Mouse (Mus musculus): ENCODE data around the gene Fbxl20. TPM values are rescaled to one million over a fixed set of nuclear protein-coding genes. Genes with fewer than 3 reads are reported as not detected.

Gene Fbxl20
- polyA plus RNA-seq, 1 experiment from 2014 or later = 18.6 TPM

DNA sequence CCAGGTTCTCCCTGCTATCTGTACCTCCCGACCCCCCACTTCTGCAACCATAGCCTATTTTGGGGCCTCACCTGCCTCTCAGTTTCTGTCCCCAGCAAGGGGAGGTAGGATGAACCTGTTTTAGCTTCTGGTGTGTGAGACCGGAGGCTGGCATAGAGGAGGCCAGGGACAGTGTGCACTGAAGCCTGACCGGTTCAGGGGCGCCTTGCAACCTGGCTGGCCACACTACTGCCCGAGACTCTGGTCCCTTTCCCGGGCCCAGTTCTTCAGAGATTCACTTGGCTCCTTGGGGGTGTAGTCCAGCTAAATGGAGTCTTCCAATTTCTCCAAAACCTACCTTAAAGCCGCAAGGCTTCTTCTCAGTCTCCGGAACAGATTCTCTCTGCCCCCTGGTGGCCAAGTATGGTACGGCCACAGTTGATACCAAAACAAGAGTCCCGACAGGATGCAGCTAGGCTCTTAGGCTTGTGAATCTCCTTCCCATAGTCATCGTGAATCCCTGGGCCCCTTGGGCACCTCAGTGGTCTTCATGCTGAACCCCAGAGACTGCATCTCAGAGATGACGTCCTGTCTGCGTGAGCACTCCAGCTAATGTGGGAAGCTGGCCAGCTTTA is 74.9 kb downstream of the Fbxl20 start:
- Histone ChIP-seq H3K36me3 (replicated peaks; ENCODE audit: control insufficient read depth, insufficient read depth) (no peaks in the 10 kb centered on the region), H3K27me3 (ENCODE audit: control insufficient read depth, insufficient read depth, low read length) (no peaks in the 10 kb centered on the region), H3K9me3 (ENCODE audit: control insufficient read depth, low read length) (no peaks in the 10 kb centered on the region), H3K4me3 (replicated peaks; ENCODE audit: low read length) (no peak overlapping the region), H3K4me1 (replicated peaks; ENCODE audit: control insufficient read depth, insufficient read depth, low read length) (no peaks in the 10 kb centered on the region), H3K9ac (no peak overlapping the region), H3K4me2 (replicated peaks) (no peak overlapping the region), H3K27ac (no peak overlapping the region)
- ATAC-seq (ENCODE audit: low FRiP score) = no peak
- WGBS = 20% methylated on average over 13 of the region's 13 CpGs
- DNase-seq (ENCODE audit: low spot score) = peak; percentile 96

DNA sequence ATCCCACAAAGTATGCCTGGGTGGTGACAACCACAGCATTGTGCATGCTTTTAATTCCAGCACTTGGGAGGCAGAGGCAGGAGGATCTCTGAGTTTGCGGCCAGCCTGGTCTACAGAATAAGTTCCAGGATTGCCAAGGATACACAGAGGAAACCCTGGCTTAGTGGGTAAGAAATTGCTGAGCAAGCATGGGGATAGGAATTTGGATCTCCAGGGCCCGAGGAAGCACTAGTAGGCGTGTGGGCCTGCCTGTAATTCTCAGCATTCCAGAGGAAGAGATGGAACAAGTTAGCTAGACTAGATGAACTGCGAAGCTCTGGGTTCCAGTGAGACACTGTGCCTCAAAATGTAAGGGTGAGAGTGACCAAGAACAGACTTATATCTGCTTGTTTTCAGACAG is 76.8 kb downstream of the Fbxl20 start:
- Histone ChIP-seq H3K9ac (no peak overlapping the region), H3K9me3 (ENCODE audit: control insufficient read depth, low read length) (no peaks in the 10 kb centered on the region), H3K4me3 (replicated peaks; ENCODE audit: low read length) (no peak overlapping the region), H3K27ac (no peak overlapping the region), H3K27me3 (ENCODE audit: control insufficient read depth, insufficient read depth, low read length) (no peaks in the 10 kb centered on the region), H3K4me1 (replicated peaks; ENCODE audit: control insufficient read depth, insufficient read depth, low read length) (no peaks in the 10 kb centered on the region), H3K36me3 (replicated peaks; ENCODE audit: control insufficient read depth, insufficient read depth) (no peaks in the 10 kb centered on the region), H3K4me2 (replicated peaks) (no peak overlapping the region)
- WGBS = 94% methylated on average over 4 of the region's 4 CpGs
- DNase-seq (ENCODE audit: low spot score) (no peak), ATAC-seq (ENCODE audit: low FRiP score) (no peak)

DNA sequence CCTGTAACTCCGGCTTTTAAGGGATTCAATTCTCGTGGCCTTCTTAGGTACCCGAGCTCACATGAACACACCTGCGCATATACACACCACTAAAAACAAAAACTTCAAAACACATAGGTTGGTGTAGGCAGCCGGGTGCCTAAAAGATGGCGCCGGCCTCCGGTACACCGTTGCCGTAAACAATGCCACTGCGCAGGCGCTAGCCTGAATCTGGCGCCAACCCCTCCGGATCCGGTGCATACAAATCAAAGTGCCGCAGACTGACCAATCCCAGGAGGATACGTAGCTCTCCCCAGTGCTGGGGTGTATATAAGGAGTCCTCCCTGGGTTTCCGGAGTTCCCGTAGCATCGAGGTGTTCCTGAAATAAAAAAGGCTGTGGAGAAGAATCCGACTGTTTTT is 82.9 kb downstream of the Fbxl20 start:
- H3K4me2 ChIP-seq (replicated peaks) = no peak overlapping the region
- H3K27ac ChIP-seq = no peak overlapping the region
- H3K4me3 ChIP-seq (replicated peaks; ENCODE audit: low read length) = no peak overlapping the region
- H3K27me3 ChIP-seq (ENCODE audit: control insufficient read depth, insufficient read depth, low read length) = no peaks in the 10 kb centered on the region
- no peaks in the 10 kb centered on the region for H3K36me3 ChIP-seq (replicated peaks; ENCODE audit: control insufficient read depth, insufficient read depth)
- WGBS = 96% methylated on average over 21 of the region's 21 CpGs
- DNase-seq (ENCODE audit: low spot score) = no peak
- H3K9ac ChIP-seq = no peak overlapping the region
- H3K4me1 ChIP-seq (replicated peaks; ENCODE audit: control insufficient read depth, insufficient read depth, low read length) = no peaks in the 10 kb centered on the region
- 0 out of 2 replicates have a peak, but pooled peaks cover 7% of the 10 kb centered on the region for H3K9me3 ChIP-seq (ENCODE audit: control insufficient read depth, low read length)
- ATAC-seq (ENCODE audit: low FRiP score) = no peak

DNA sequence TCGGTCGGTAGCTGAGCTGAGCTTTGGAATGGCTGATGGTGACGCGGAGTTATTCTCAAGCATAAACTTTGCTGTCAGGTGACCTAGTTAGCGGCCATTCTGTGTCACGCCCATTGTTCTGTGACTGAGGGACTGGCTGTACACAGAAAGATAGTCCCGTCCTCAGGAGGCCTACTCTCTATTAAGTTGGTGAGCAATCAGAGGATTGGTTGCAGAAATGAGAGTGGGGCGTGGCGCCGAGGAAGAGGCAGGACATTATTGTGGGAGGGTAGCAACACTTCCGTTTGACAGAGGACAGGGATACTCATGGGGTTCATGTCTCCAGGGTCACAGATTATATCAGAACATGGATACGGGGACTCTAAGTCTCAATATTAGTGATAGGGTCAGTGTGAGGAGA is 84.0 kb downstream of the Fbxl20 start:
- Histone ChIP-seq H3K4me3 (replicated peaks; ENCODE audit: low read length) (no peak overlapping the region), H3K36me3 (replicated peaks; ENCODE audit: control insufficient read depth, insufficient read depth) (no peaks in the 10 kb centered on the region), H3K27me3 (ENCODE audit: control insufficient read depth, insufficient read depth, low read length) (no peaks in the 10 kb centered on the region), H3K9me3 (ENCODE audit: control insufficient read depth, low read length) (0 out of 2 replicates have a peak, but pooled peaks cover 7% of the 10 kb centered on the region), H3K4me2 (replicated peaks) (no peak overlapping the region), H3K27ac (no peak overlapping the region), H3K4me1 (replicated peaks; ENCODE audit: control insufficient read depth, insufficient read depth, low read length) (no peaks in the 10 kb centered on the region), H3K9ac (no peak overlapping the region)
- 93% methylated on average over 12 of the region's 12 CpGs for WGBS
- no peak for ATAC-seq (ENCODE audit: low FRiP score)
- no peak for DNase-seq (ENCODE audit: low spot score)

DNA sequence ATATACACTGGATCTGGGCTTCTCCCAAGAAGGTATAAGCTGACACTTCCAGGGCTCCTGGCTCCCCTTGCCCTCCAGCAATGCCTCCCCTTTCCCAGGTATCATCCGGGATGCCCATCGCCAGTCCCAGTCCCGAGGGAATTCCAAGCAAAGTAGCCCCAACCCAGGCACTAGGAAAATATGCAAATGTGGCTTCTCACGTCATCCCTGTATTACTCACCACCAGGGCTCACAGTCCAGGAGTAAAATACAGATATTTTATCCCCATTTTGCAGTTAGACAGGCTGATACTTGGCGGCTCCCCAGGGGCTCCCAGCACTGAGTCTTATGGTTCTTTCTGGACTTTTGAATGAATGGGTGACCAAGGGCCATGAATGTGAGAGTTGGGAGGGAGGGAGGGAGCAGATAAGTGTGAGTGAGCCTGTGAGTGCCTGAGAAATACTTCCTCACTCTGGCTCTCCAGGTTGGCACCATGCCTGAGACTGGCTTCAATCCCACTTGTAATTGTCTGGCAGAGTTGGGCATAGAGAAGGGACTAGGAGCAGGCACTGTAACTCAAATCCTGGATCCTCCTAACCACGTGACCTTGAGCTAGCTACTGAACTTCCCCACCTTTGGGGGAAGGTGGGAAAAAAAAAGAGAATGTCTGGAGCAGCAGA is 88.2 kb downstream of the Fbxl20 start:
- no peaks in the 10 kb centered on the region for H3K36me3 ChIP-seq (replicated peaks; ENCODE audit: control insufficient read depth, insufficient read depth)
- DNase-seq (ENCODE audit: low spot score) = peak; percentile 65
- H3K9me3 ChIP-seq (ENCODE audit: control insufficient read depth, low read length) = 0 out of 2 replicates have a peak, but pooled peaks cover 2% of the 10 kb centered on the region
- no peak overlapping the region for H3K27ac ChIP-seq
- 55% methylated on average over 6 of the region's 6 CpGs for WGBS
- 0 out of 2 replicates have a peak, but pooled peaks cover 3% of the 10 kb centered on the region for H3K4me1 ChIP-seq (replicated peaks; ENCODE audit: control insufficient read depth, insufficient read depth, low read length)
- H3K4me3 ChIP-seq (replicated peaks; ENCODE audit: low read length) = no peak overlapping the region
- no peaks in the 10 kb centered on the region for H3K27me3 ChIP-seq (ENCODE audit: control insufficient read depth, insufficient read depth, low read length)
- H3K9ac ChIP-seq = no peak overlapping the region
- no peak overlapping the region for H3K4me2 ChIP-seq (replicated peaks)
- no peak for ATAC-seq (ENCODE audit: low FRiP score)

DNA sequence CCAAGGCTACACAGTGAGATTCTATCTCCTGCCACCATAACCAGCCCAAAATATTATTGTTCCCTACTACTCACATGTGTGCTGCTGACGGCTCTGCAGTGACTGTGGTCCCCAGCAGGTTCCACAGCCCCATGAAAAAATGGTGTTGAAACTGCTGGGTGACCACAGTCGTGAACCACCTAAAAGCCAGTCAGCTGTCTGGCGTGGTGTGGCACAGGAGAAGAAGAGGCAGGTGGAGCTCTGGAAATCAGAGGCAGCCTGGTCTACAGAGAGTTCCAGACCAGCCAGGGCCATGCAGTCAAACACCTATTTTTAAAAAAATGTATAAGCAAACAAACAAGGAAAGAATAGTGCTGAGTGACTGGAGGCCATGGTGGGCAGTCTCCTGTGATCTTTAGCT is 88.8 kb downstream of the Fbxl20 start:
- no peak for DNase-seq (ENCODE audit: low spot score)
- 0 out of 2 replicates have a peak, but pooled peaks cover 3% of the 10 kb centered on the region for H3K27me3 ChIP-seq (ENCODE audit: control insufficient read depth, insufficient read depth, low read length)
- H3K4me2 ChIP-seq (replicated peaks) = no peak overlapping the region
- no peak for ATAC-seq (ENCODE audit: low FRiP score)
- no peaks in the 10 kb centered on the region for H3K36me3 ChIP-seq (replicated peaks; ENCODE audit: control insufficient read depth, insufficient read depth)
- H3K9ac ChIP-seq = no peak overlapping the region
- H3K4me3 ChIP-seq (replicated peaks; ENCODE audit: low read length) = no peak overlapping the region
- H3K27ac ChIP-seq = no peak overlapping the region
- no peaks in the 10 kb centered on the region for H3K9me3 ChIP-seq (ENCODE audit: control insufficient read depth, low read length)
- H3K4me1 ChIP-seq (replicated peaks; ENCODE audit: control insufficient read depth, insufficient read depth, low read length) = 0 out of 2 replicates have a peak, but pooled peaks cover 3% of the 10 kb centered on the region
- WGBS = 76% methylated on average over 3 of the region's 3 CpGs

DNA sequence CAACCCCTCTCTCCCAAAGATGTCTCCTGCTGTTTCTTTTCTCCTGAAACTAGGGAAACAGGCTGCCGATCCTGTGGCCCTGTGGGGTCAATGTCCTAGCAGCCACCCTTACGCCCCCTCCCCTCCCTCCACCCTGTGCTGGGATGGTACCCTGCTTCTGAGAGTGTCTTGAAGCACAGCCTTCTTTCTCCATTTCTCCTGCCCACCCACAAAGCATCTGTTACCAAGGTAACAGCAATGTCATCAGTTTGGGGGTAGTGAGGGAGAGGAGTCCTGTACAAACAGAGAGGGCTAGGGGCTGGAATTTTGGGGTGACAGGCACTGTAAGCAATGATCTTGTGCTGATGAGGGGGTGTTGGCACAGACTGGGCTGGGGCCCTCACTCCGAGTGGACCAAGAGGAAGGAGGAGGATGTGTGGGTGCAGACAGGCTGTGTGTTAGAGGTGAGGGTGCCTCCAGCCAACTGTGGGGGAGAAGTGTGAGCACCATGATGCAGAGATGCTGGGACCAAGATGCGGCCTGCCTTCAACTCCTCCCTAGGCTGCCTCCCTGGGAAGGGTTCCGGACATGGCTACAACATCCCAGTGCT is 90.0 kb downstream of the Fbxl20 start:
- Histone ChIP-seq H3K27me3 (ENCODE audit: control insufficient read depth, insufficient read depth, low read length) (0 out of 2 replicates have a peak, but pooled peaks cover 3% of the 10 kb centered on the region), H3K4me3 (replicated peaks; ENCODE audit: low read length) (no peak overlapping the region), H3K9me3 (ENCODE audit: control insufficient read depth, low read length) (no peaks in the 10 kb centered on the region), H3K4me2 (replicated peaks) (no peak overlapping the region), H3K4me1 (replicated peaks; ENCODE audit: control insufficient read depth, insufficient read depth, low read length) (0 out of 2 replicates have a peak, but pooled peaks cover 3% of the 10 kb centered on the region), H3K27ac (no peak overlapping the region), H3K9ac (no peak overlapping the region), H3K36me3 (replicated peaks; ENCODE audit: control insufficient read depth, insufficient read depth) (no peaks in the 10 kb centered on the region)
- no peak; the same call in 1 of the 2 replicates for ATAC-seq (ENCODE audit: low FRiP score)
- WGBS = 68% methylated on average over 5 of the region's 5 CpGs
- DNase-seq (ENCODE audit: low spot score) = no peak

DNA sequence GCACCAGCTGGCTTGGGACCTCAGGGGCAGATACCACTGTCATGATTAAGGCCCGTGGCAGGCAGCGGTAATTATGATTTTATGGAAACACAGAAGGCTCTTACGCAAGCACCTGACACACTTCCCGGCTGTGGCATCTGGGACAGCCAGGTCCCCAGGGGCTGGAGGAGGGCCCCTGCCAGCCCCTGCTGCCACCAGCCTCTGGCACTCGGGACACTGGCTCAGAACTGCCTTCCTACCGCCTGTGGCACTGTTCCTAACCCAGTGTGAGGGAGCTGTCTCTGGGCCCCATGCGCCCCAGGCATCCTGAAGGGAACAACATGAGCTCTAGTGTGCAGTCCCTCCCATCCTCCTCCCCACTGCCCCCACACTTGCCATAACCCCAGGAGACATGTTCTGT is 90.5 kb downstream of the Fbxl20 start:
- Histone ChIP-seq H3K36me3 (replicated peaks; ENCODE audit: control insufficient read depth, insufficient read depth) (no peaks in the 10 kb centered on the region), H3K4me1 (replicated peaks; ENCODE audit: control insufficient read depth, insufficient read depth, low read length) (0 out of 2 replicates have a peak, but pooled peaks cover 3% of the 10 kb centered on the region), H3K9me3 (ENCODE audit: control insufficient read depth, low read length) (no peaks in the 10 kb centered on the region), H3K4me3 (replicated peaks; ENCODE audit: low read length) (no peak overlapping the region), H3K27me3 (ENCODE audit: control insufficient read depth, insufficient read depth, low read length) (0 out of 2 replicates have a peak, but pooled peaks cover 3% of the 10 kb centered on the region), H3K4me2 (replicated peaks) (no peak overlapping the region), H3K9ac (no peak overlapping the region), H3K27ac (no peak overlapping the region)
- ATAC-seq (ENCODE audit: low FRiP score) (no peak; the same call in 1 of the 2 replicates), DNase-seq (ENCODE audit: low spot score) (no peak)
- WGBS = 37% methylated on average over 7 of the region's 7 CpGs

DNA sequence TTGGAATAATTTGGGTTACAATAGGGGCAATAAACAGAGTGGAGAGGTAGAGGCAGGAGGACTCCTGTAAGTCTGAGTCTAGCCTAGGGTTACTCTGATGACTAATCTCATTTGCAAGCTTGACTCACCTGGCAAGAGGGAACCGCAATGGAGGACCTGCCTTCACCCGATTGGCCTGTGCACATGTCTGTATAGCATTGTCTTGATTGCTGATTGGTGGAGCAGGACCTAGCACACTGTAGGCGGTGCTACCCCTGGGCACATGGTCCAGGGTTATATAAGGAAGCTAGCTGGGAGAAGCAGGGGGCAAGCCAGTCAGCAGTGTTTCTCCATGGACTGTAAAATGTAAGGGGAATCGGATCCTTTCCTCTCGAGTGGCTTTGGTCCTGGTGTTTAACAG is 92.2 kb downstream of the Fbxl20 start:
- Histone ChIP-seq H3K4me2 (replicated peaks) (no peak overlapping the region), H3K27ac (no peak overlapping the region), H3K9ac (no peak overlapping the region), H3K9me3 (ENCODE audit: control insufficient read depth, low read length) (no peaks in the 10 kb centered on the region), H3K27me3 (ENCODE audit: control insufficient read depth, insufficient read depth, low read length) (peaks cover 5% of the 10 kb centered on the region), H3K4me3 (replicated peaks; ENCODE audit: low read length) (no peak overlapping the region), H3K36me3 (replicated peaks; ENCODE audit: control insufficient read depth, insufficient read depth) (no peaks in the 10 kb centered on the region), H3K4me1 (replicated peaks; ENCODE audit: control insufficient read depth, insufficient read depth, low read length) (0 out of 2 replicates have a peak, but pooled peaks cover 6% of the 10 kb centered on the region)
- DNase-seq (ENCODE audit: low spot score) (no peak), ATAC-seq (ENCODE audit: low FRiP score) (no peak)
- WGBS = 84% methylated on average over 5 of the region's 5 CpGs

Data from hindbrain, embryonic 14.5 days (tissue).